Mouse (Mus musculus) gastrocnemius, postnatal 10 days (tissue): ENCODE data around the gene Glo1. TPM values are rescaled to one million over a fixed set of nuclear protein-coding genes. Genes with fewer than 3 reads are reported as not detected.

ENCODE experiments used
- total RNA-seq, 2 experiments: library from RNA; stranded (reverse); gene quantifications; 2 replicates each; pipeline ENCODE4 v1.2.3; 2021

The Glo1 gene
- total RNA-seq, 2 experiments from 2014 or later = 138 to 140 TPM

Other genes starting within 250 kb of the Glo1 start
- gene Btbd9, start 50.4 kb downstream of the Glo1 start, total RNA-seq = 10 to 100 TPM; 16.7 to 20.1 TPM
- 1 to 10 TPM; 1.2 to 2.1 TPM for gene Dnah8, start 2.5 kb downstream of the Glo1 start, total RNA-seq